Mouse (Mus musculus) heart, embryonic 16.5 days (tissue): Measurements from ENCODE around the gene Rilp. TPM values are rescaled to one million over a fixed set of nuclear protein-coding genes. Genes with fewer than 3 reads are reported as not detected.

Experiments
- ATAC-seq: fragments of 200-750 bp; cut with Nextera tagmentation; replicated peaks from 2 replicates; pipeline ENCODE4 v1.8.0; 2017; ENCODE audit warnings: moderate number of reproducible peaks; ENCODE audit not compliant: insufficient read depth, low FRiP score; ENCODE audit errors: extremely low read depth
- H3K27ac ChIP-seq: fragments of 300-500 bp; sonication (generic); 2 replicates; pipeline ENCODE4 v1.5.1; 2014; ENCODE audit warnings: mild to moderate bottlenecking, low read length, control low read depth, moderate library complexity
- H3K27me3 ChIP-seq: fragments of 300-500 bp; sonication (generic); 2 replicates; pipeline ENCODE4 v1.6.1; 2014; ENCODE audit warnings: low read length, mixed read lengths; ENCODE audit not compliant: control insufficient read depth, insufficient read depth
- H3K36me3 ChIP-seq: fragments of 300-500 bp; sonication (generic); 2 replicates; pipeline ENCODE4 v1.6.1; 2014; ENCODE audit not compliant: control insufficient read depth, insufficient read depth
- H3K4me1 ChIP-seq: fragments of 300-500 bp; sonication (generic); 2 replicates; pipeline ENCODE4 v1.6.1; 2014; ENCODE audit warnings: low read length, mixed read lengths; ENCODE audit not compliant: control insufficient read depth, insufficient read depth
- H3K4me2 ChIP-seq: fragments of 300-500 bp; sonication (generic); 2 replicates; pipeline ENCODE4 v1.6.1; 2014; ENCODE audit warnings: low read depth, mild to moderate bottlenecking, control low read depth, low read length
- H3K4me3 ChIP-seq: fragments of 300-500 bp; sonication (generic); 2 replicates; pipeline ENCODE4 v1.5.1; 2014; ENCODE audit warnings: mild to moderate bottlenecking, control low read depth, low read length
- H3K9ac ChIP-seq: fragments of 300-500 bp; sonication (generic); 2 replicates; pipeline ENCODE4 v1.6.1; 2014; ENCODE audit warnings: low read length, control low read depth
- H3K9me3 ChIP-seq: fragments of 300-500 bp; sonication (generic); replicated peaks from 2 replicates; pipeline ENCODE4 v1.6.1; 2016; ENCODE audit warnings: low read length; ENCODE audit not compliant: control insufficient read depth
- WGBS: fragments of 180-500 bp; shearing (Covaris S2); extraction: QIAGEN DNeasy Blood & Tissue Kit; methylation state at CpG from one replicate; pipeline ENCODE4 v1.1.7; 2014; 5-methylcytosine and 5-hydroxymethylcytosine counted together
- polyA plus RNA-seq: library from polyadenylated mRNA; unstranded; fragments of >200 nt; fragmentation: Nextera tagmentation; extraction: Ambion mirVana; gene quantifications from 2 replicates; pipeline ENCODE4 v1.2.1, GENCODE M21; 2015

Rilp gene
- polyA plus RNA-seq, 1 experiment from 2014 or later = 11.0 TPM

GRCm38 (mm10) chr11:75511213-75511612 lies 1.3 kb downstream of the Rilp start:
- ATAC-seq = no peak

GRCm38 (mm10) chr11:75512301-75513018 lies 2.6 kb downstream of the Rilp start:
- Histone ChIP-seq H3K27ac (no peak overlapping the region), H3K27me3 (no peaks in the 10 kb centered on the region), H3K36me3 (peaks cover 26% of the 10 kb centered on the region), H3K4me1 (peaks cover 13% of the 10 kb centered on the region), H3K4me2 (no peak overlapping the region), H3K9me3 (no peaks in the 10 kb centered on the region), H3K9ac (no peak overlapping the region), H3K4me3 (no peak overlapping the region)
- no peak for ATAC-seq
- WGBS = 79% methylated on average over 9 of the region's 9 CpGs

More at GRCm38 (mm10) chr11:75511213-75511612, 1.3 kb downstream of the Rilp start:
- 76% methylated on average over 6 of the region's 6 CpGs for WGBS
- Histone ChIP-seq H3K27ac (peak overlapping the region; percentile 8), H3K4me3 (no peak overlapping the region), H3K36me3 (peaks cover 29% of the 10 kb centered on the region), H3K9ac (no peak overlapping the region), H3K9me3 (no peaks in the 10 kb centered on the region), H3K4me1 (peaks cover 13% of the 10 kb centered on the region), H3K27me3 (no peaks in the 10 kb centered on the region), H3K4me2 (peak overlapping the region; percentile 89)

- Histone ChIP-seq H3K9ac (peak within 1 kb of the TSS; percentile 37), H3K27me3 (no peaks in the 10 kb centered on the region), H3K4me1 (peaks cover 13% of the 10 kb centered on the region), H3K36me3 (peaks cover 17% of the 10 kb centered on the region), H3K9me3 (no peaks in the 10 kb centered on the region), H3K27ac (peak within 1 kb of the TSS; percentile 34), H3K4me2 (peak within 1 kb of the TSS; percentile 57), H3K4me3 (peak within 1 kb of the TSS; percentile 43)
- 54% methylated on average over 8 of the region's 8 CpGs for WGBS
- no peak for ATAC-seq
These were observed 3.4 kb downstream of the Rilp start, which contains the start of gene Scarf1 for GRCm38 (mm10) chr11:75513336-75513735. Gene Scarf1, plus strand, starts transcription at chr11:75513540.

- Histone ChIP-seq H3K4me2 (no peak overlapping the region), H3K4me3 (no peak overlapping the region), H3K9me3 (no peaks in the 10 kb centered on the region), H3K36me3 (peaks cover 7% of the 10 kb centered on the region), H3K9ac (no peak overlapping the region), H3K4me1 (no peaks in the 10 kb centered on the region), H3K27me3 (no peaks in the 10 kb centered on the region), H3K27ac (no peak overlapping the region)
- 88% methylated on average over 25 of the region's 25 CpGs for WGBS
- no peak for ATAC-seq
These were observed 5.3 kb downstream of the Rilp start for GRCm38 (mm10) chr11:75515186-75515585.

- no peak for ATAC-seq
- H3K27me3 ChIP-seq = no peaks in the 10 kb centered on the region
- no peak overlapping the region for H3K27ac ChIP-seq
- no peak overlapping the region for H3K4me2 ChIP-seq
- H3K36me3 ChIP-seq = peaks cover 7% of the 10 kb centered on the region
- H3K9ac ChIP-seq = no peak overlapping the region
- H3K9me3 ChIP-seq = no peaks in the 10 kb centered on the region
- no peaks in the 10 kb centered on the region for H3K4me1 ChIP-seq
- 73% methylated on average over 15 of the region's 15 CpGs for WGBS
- H3K4me3 ChIP-seq = no peak overlapping the region
These were observed 10.1 kb downstream of the Rilp start for GRCm38 (mm10) chr11:75519834-75520633.

- Histone ChIP-seq H3K36me3 (peaks cover 2% of the 10 kb centered on the region), H3K4me1 (no peaks in the 10 kb centered on the region), H3K9me3 (no peaks in the 10 kb centered on the region), H3K27me3 (no peaks in the 10 kb centered on the region), H3K4me3 (no peak overlapping the region), H3K4me2 (no peak overlapping the region), H3K27ac (no peak overlapping the region), H3K9ac (no peak overlapping the region)
- no peak for ATAC-seq
- 80% methylated on average over 4 of the region's 4 CpGs for WGBS
These were observed 11.7 kb downstream of the Rilp start for GRCm38 (mm10) chr11:75521609-75522008.

GRCm38 (mm10) chr11:75522793-75523192 lies 12.9 kb downstream of the Rilp start:
- Histone ChIP-seq H3K36me3 (no peaks in the 10 kb centered on the region), H3K9me3 (no peaks in the 10 kb centered on the region), H3K4me1 (no peaks in the 10 kb centered on the region), H3K4me2 (no peak overlapping the region), H3K27me3 (no peaks in the 10 kb centered on the region), H3K27ac (no peak overlapping the region), H3K4me3 (no peak overlapping the region), H3K9ac (no peak overlapping the region)
- 75% methylated on average over 2 of the region's 2 CpGs for WGBS
- ATAC-seq = no peak

- Histone ChIP-seq H3K27me3 (no peaks in the 10 kb centered on the region), H3K9me3 (no peaks in the 10 kb centered on the region), H3K4me1 (no peaks in the 10 kb centered on the region), H3K4me3 (no peak overlapping the region), H3K4me2 (no peak overlapping the region), H3K36me3 (no peaks in the 10 kb centered on the region), H3K27ac (no peak overlapping the region), H3K9ac (no peak overlapping the region)
- 82% methylated on average over 15 of the region's 15 CpGs for WGBS
- ATAC-seq = no peak
These were observed 15.7 kb downstream of the Rilp start for GRCm38 (mm10) chr11:75525531-75526125.

- H3K4me1 ChIP-seq = no peaks in the 10 kb centered on the region
- no peaks in the 10 kb centered on the region for H3K27me3 ChIP-seq
- ATAC-seq = no peak
- no peak overlapping the region for H3K27ac ChIP-seq
- no peaks in the 10 kb centered on the region for H3K9me3 ChIP-seq
- H3K9ac ChIP-seq = no peak overlapping the region
- H3K4me3 ChIP-seq = no peak overlapping the region
- 87% methylated on average over 6 of the region's 6 CpGs for WGBS
- no peaks in the 10 kb centered on the region for H3K36me3 ChIP-seq
- H3K4me2 ChIP-seq = no peak overlapping the region
These were observed 17.0 kb downstream of the Rilp start for GRCm38 (mm10) chr11:75526943-75527342.
